In the genomic region with DNA sequence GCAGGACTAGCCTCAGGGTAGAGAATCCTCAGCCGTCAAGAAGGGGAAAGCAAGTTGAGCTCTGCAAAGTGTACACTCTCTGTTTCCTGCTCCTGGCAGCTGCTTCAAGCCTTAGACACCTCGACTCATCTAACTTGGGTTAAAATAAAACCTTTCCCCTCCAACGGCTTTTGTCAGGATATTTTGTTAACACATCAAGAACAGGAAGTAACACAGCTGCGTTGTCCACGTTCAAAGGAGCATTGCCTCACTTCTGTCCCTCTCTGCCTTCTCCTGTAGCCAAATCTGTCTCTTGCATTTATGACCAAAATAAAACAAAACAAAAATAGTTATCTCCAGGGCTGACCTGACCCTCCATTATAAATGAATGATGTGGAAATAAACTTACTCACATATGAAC, we compare ENCODE assay signal across 33 mouse cellular contexts. TPM values are rescaled to one million over a fixed set of nuclear protein-coding genes. Genes with fewer than 3 reads are reported as not detected.
"Had no signal": no experiment of that assay in that cellular context is flagged by ENCODE, and none has a peak within 500 bp of the region (broad histone marks: within the 10 kb centered on the region; RNA-seq: fewer than 3 reads in every experiment).

No protein-coding gene starts in this region.

- DNase-seq: kidney, adult 18-20 months; kidney, adult 9 months; kidney, postnatal 14 days; kidney, postnatal 4 days; layer of hippocampus, adult 9-11 months; liver; retina, postnatal 1 day; right cerebral cortex, postnatal 25 days; spleen, adult 18-20 months; thymus, adult 18-20 months; thymus, postnatal 36 days had no signal

- H3K27me3 ChIP-seq: limb, embryonic 13.5 days; liver, embryonic 12.5 days; liver, embryonic 15.5 days; midbrain, embryonic 13.5 days; neural tube, embryonic 13.5 days; stomach, embryonic 15.5 days had no signal

- H3K4me3 ChIP-seq: limb, embryonic 10.5 days; limb, embryonic 13.5 days; liver, embryonic 12.5 days; liver, embryonic 15.5 days; megakaryocyte, embryonic 14.5 days; midbrain, embryonic 10.5 days; midbrain, embryonic 13.5 days; myocyte; neural tube, embryonic 13.5 days; stomach, embryonic 15.5 days had no signal

- H3K4me1 ChIP-seq: limb, embryonic 10.5 days; limb, embryonic 13.5 days; liver, embryonic 12.5 days; liver, embryonic 15.5 days; midbrain, embryonic 13.5 days; neural tube, embryonic 13.5 days; stomach, embryonic 15.5 days had no signal

- H3K9ac ChIP-seq: limb, embryonic 13.5 days; liver, embryonic 12.5 days; liver, embryonic 15.5 days; midbrain, embryonic 13.5 days; neural tube, embryonic 13.5 days; stomach, embryonic 15.5 days had no signal

- H3K4me2 ChIP-seq: limb, embryonic 13.5 days; liver, embryonic 12.5 days; liver, embryonic 15.5 days; midbrain, embryonic 13.5 days; neural tube, embryonic 13.5 days; stomach, embryonic 15.5 days had no signal

- H3K9me3 ChIP-seq: limb, embryonic 10.5 days; limb, embryonic 13.5 days; liver, embryonic 12.5 days; liver, embryonic 15.5 days; megakaryocyte, embryonic 14.5 days; midbrain, embryonic 10.5 days; midbrain, embryonic 13.5 days; neural tube, embryonic 13.5 days; stomach, embryonic 15.5 days had no signal

- H3K36me3 ChIP-seq: limb, embryonic 10.5 days; limb, embryonic 13.5 days; liver, embryonic 12.5 days; liver, embryonic 15.5 days; midbrain, embryonic 10.5 days; midbrain, embryonic 13.5 days; neural tube, embryonic 13.5 days; stomach, embryonic 15.5 days had no signal

- ATAC-seq: hindbrain, postnatal 0 days; inflammation-experienced regulatory T-cells, adult 6 months; intestine, embryonic 16.5 days; liver, embryonic 12.5 days; midbrain, embryonic 13.5 days; midbrain, embryonic 16.5 days had no signal

- H3K27ac ChIP-seq: hindbrain, postnatal 0 days; limb, embryonic 10.5 days; limb, embryonic 13.5 days; liver, embryonic 12.5 days; liver, embryonic 15.5 days; midbrain, embryonic 10.5 days; midbrain, embryonic 13.5 days; neural tube, embryonic 13.5 days; stomach, embryonic 15.5 days had no signal

RNA-seq across cellular contexts. Expression of gene Rnase11, which starts 2.1 kb away (rescaled TPM):
- total RNA-seq: hindbrain, postnatal 0 days; layer of hippocampus, adult 18-20 months; layer of hippocampus, postnatal 25 days; left cerebral cortex, adult 18-20 months; left cerebral cortex, postnatal 25 days; monocyte, adult 5-6 weeks; neutrophil, adult 5-6 weeks had no signal
- polyA plus RNA-seq: hindbrain, postnatal 0 days; inflammation-experienced regulatory T-cells, adult 6 months; intestine, embryonic 16.5 days; kidney, embryonic 16.5 days; limb, embryonic 10.5 days; limb, embryonic 13.5 days; liver, embryonic 12.5 days; liver, embryonic 15.5 days; midbrain, embryonic 10.5 days; midbrain, embryonic 13.5 days; midbrain, embryonic 16.5 days; myocyte; neural tube, embryonic 13.5 days; stomach, embryonic 15.5 days had no signal

RNA-seq across cellular contexts. Expression of gene Rnase9, which starts 6.2 kb away (rescaled TPM):
- total RNA-seq: hindbrain, postnatal 0 days; layer of hippocampus, adult 18-20 months; layer of hippocampus, postnatal 25 days; left cerebral cortex, adult 18-20 months; left cerebral cortex, postnatal 25 days; monocyte, adult 5-6 weeks; neutrophil, adult 5-6 weeks had no signal
- polyA plus RNA-seq: hindbrain, postnatal 0 days; inflammation-experienced regulatory T-cells, adult 6 months; intestine, embryonic 16.5 days; limb, embryonic 10.5 days; limb, embryonic 13.5 days; liver, embryonic 12.5 days; liver, embryonic 15.5 days; midbrain, embryonic 10.5 days; midbrain, embryonic 13.5 days; midbrain, embryonic 16.5 days; myocyte; neural tube, embryonic 13.5 days; stomach, embryonic 15.5 days; testis, adult 2 months had no signal

RNA-seq across cellular contexts. Expression of gene Rnase12, which starts 9.6 kb away (rescaled TPM):
- total RNA-seq: hindbrain, postnatal 0 days; layer of hippocampus, adult 18-20 months; layer of hippocampus, postnatal 25 days; left cerebral cortex, adult 18-20 months; left cerebral cortex, postnatal 25 days; monocyte, adult 5-6 weeks had no signal
- polyA plus RNA-seq: inflammation-experienced regulatory T-cells, adult 6 months; limb, embryonic 10.5 days; limb, embryonic 13.5 days; midbrain, embryonic 10.5 days; midbrain, embryonic 13.5 days; midbrain, embryonic 16.5 days; myocyte; neural tube, embryonic 13.5 days; testis, adult 2 months had no signal

RNA-seq across cellular contexts. Expression of gene Olfr750, which starts 26.4 kb away (rescaled TPM):
- total RNA-seq: hindbrain, postnatal 0 days; layer of hippocampus, adult 18-20 months; layer of hippocampus, postnatal 25 days; left cerebral cortex, adult 18-20 months; left cerebral cortex, postnatal 25 days; monocyte, adult 5-6 weeks; neutrophil, adult 5-6 weeks had no signal
- polyA plus RNA-seq: intestine, embryonic 16.5 days; kidney, embryonic 16.5 days; limb, embryonic 10.5 days; liver, embryonic 12.5 days; liver, embryonic 15.5 days; midbrain, embryonic 10.5 days; midbrain, embryonic 16.5 days; myocyte; neural tube, embryonic 13.5 days; stomach, embryonic 15.5 days had no signal

RNA-seq across cellular contexts. Expression of gene Rnase10, which starts 40.3 kb away (rescaled TPM):
- total RNA-seq: layer of hippocampus, adult 18-20 months; layer of hippocampus, postnatal 25 days; monocyte, adult 5-6 weeks; neutrophil, adult 5-6 weeks had no signal
- polyA plus RNA-seq: hindbrain, postnatal 0 days; inflammation-experienced regulatory T-cells, adult 6 months; kidney, embryonic 16.5 days; limb, embryonic 10.5 days; limb, embryonic 13.5 days; midbrain, embryonic 10.5 days; midbrain, embryonic 13.5 days; midbrain, embryonic 16.5 days; neural tube, embryonic 13.5 days had no signal
